Mouse (Mus musculus) lung, postnatal 14 days (tissue): ENCODE measurements around the gene Olfr1362.

ENCODE experiments used
- DNase-seq: peaks from one replicate; pipeline ENCODE4 v3.0.0; 2021

The Olfr1362 gene

DNA sequence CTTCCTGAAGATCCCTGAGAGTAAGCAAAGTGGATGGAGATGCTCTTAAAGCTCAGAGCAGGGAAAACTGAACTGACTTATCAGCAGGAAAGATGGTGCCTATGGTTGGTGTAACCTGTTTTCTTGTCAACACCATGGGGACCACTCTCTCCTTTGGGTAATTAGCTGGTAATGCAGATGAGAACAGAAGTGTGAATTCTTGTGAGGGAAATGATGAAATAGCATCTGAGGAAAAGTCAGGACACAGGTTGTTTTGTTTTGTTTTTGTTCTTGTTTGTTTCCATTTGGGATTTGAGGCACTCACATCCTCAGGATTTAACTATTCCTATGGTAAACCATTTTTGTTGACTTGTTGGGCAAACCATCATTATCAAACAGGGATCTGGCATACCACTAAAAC lies at the start of gene Olfr1362:
Gene Olfr1362 (minus strand): TSS at position 101 of the 400 bp plus-strand sequence.
- DNase-seq = no peak

DNA sequence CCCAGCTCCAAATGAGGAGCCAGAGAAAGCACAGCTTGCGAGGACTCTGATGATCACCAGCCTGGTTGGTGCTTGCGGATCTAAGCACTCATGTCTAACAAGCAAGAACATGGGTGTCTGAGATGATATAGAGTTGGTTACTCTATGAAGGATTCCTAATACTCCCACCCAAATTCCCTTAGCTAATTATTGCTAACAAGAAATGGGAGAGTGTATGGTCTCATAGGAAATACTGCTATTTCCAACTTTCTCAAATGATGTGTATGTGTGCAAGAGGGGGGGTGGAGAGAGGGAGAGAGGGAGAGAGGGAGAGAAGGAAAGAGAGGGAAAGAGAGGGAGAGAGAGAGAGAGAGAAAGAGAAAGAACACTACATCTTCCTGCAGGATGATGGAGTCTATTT lies 49.5 kb upstream of the Olfr1362 start, which contains the start of gene Olfr1361:
Gene Olfr1361 (minus strand): TSS at position 101 of the 400 bp plus-strand sequence.
- DNase-seq = no peak

DNA sequence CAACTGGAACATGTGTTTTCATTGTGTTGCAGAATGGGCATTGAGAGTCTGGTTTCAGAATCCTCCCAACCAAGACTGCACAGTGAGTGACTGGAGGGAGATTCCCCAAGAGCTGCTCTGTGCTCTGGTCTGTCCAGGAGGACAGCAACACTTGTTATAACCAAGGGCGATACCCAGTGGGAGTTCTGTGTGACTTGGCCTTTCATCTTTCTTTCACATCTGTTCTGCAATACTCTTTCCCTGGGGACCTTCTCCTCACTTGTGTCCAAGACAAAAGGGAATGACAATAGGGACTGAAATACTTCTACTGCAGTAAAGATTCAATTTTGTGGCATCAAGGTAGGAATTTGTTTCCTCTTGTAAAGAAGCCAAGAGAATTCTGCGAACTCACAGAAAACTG lies 28.6 kb upstream of the Olfr1362 start, which contains the start of gene Olfr11:
Gene Olfr11 (minus strand): TSS at position 101 of the 400 bp plus-strand sequence.
- DNase-seq = no peak

DNA sequence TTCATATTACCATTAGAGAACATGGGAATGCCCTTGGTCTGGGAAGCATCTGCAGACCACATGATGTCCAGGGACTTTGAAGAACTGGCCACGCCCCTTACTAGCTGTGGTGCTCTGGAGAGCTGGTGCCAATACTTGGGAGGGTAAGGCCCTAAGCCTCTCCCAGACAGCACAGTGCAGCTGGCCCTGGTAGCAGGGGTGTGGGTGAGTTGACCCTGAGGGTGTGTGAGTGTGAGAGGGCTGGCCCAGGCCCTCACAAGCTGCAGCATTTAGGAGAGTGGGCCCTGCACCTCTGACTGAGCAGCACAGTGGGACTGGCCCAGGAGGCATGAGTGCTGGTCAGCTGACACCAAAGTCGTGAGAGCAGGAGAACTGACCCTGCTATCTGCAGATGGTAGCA lies 22.2 kb downstream of the Olfr1362 start:
- no peak for DNase-seq

DNA sequence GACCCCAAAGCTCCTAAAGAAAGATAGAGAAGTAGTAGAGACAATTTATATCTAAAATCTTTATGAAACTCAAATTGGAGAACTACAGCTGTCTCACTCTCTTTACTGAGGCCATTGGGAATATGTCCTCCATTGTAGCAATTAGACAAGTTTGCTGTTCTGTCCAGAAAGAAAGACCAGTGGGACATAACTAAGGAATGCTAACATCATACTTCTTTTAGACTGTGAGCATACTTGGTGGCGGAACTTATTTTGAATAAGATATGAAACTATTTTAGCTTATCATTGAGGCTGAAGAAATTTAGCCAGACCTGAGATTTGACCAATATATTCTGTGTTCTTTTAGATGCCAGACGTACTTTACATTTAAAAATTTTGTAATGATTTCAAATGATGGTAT lies 32.2 kb downstream of the Olfr1362 start, which contains the start of gene Olfr1364:
Gene Olfr1364 (minus strand): TSS at position 101 of the 400 bp plus-strand sequence.
- no peak for DNase-seq
